Mouse (Mus musculus) thymus, postnatal 10 days (tissue): ENCODE data around the gene Csnk2a1.
"Not testable (repeated sequence)": the region's sequence is repeated elsewhere in the genome, so short reads cannot be mapped to it uniquely, and the experiment has no call there.

ENCODE experiments used
- DNase-seq, 2 experiments: peaks; one replicate each; pipeline ENCODE4 v3.0.0; 2021; ENCODE audit warnings: low spot score in 2 of 2

Gene Csnk2a1

DNA sequence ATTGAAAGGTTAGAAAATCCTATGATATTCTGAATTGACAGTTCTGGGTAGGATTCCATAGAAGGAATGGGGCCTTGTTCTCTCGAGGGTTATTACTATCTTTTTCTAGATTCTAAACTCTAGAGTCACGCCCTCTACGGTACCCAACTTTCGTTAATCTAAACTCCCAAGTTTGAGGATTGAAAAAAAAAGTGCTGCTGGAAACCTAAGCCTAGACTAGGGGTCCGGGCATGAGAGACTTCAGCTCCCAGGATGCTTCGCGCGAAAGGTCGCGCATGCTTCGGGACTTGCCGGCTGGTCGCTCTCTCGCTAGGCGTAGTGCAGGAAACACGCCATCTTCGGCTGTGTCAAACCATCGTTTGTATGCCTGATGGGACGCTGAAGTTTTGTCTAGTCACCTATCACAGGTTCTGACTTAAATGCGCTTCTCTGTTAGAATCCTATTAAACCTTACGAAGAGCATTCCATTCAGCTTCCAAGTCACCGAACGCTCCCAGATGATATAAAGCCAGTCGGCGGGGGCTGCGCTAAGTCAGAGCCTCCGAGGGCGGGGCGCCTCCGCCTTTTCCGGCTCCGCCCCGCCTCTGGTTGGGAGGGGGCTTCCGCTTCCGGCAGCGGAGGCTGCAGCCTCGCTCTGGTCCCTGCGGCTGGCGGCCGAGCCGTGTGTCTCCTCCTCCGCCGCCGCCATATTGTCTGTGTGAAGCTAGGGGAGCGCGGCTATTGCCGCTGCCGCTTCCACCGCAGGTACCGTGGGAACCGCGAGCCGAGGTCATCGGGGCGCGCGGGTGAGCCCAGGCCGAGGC, at the start of gene Csnk2a1:
Gene Csnk2a1, plus strand, starts transcription at position 592 of the 803 bp plus-strand sequence.
- peak; percentile 86 to 88 for DNase-seq

DNA sequence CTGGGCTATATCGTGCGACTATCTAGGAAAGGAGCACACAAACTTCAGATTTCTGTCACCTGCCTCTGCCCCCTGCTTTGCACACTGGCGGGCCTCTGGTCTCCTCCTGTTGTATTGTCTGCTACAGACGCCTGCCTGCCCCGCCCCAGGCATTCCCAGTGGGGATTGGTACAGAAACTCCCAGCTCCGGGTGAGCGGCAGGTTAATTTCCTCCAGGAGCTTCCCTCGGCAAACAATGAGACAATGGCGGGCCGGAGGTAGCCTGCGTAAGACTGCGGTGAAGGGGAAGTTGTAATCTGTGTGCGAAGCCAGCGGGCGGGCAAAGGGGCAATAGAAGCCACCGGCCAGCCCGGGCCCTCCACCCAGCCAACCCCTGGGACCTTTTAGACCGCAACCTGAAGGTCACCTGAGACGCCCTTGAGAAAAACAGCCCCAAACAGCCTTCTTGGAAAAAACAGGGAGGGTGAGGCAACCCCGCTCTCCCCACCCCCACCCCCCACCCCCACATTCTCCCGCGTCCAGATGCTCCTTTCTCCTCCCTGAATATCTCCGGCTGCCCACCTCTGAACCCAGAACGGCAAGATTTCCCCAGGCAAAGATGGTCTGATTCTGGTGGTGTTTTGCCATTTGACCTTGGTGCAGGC, 49.4 kb upstream of the Csnk2a1 start:
- DNase-seq: no peak

DNA sequence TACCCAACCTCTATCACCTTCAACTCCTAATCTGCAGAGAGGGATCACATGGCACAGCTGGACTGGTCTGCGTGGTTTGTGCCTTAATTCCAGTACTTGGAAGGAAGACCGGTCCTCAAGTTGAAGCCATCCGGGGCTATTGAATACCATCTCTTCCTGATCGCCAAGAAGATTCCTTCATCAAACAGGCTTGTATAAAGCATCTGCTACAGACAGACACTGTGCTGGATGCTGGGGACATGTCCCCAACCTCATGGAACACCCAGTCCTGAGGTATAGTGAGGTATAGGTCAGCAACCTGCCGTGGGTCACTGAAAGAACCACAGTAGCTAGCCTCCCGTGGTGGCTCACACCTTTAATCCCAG, 48.9 kb upstream of the Csnk2a1 start:
- DNase-seq: no peak

DNA sequence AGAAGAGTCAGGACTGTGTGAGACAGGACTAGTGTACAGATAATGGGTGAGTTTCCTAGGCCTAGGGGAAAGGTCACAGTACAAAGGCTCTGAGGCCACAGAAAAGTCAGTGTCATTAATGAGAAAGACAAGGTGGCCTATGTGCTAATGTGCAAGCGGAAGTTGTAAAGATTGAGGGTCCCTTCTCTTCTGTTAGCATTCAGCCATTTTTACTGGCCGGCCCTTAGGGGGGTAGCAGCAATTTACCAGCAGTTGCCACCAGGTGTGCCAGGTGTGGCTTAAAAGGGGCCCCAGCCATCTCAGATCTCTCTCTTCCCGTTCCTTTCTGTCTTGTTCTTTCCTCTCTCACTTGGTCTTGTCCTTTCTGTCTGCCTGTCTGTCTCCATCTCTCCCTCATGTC, 48.3 kb upstream of the Csnk2a1 start:
- DNase-seq: no peak

DNA sequence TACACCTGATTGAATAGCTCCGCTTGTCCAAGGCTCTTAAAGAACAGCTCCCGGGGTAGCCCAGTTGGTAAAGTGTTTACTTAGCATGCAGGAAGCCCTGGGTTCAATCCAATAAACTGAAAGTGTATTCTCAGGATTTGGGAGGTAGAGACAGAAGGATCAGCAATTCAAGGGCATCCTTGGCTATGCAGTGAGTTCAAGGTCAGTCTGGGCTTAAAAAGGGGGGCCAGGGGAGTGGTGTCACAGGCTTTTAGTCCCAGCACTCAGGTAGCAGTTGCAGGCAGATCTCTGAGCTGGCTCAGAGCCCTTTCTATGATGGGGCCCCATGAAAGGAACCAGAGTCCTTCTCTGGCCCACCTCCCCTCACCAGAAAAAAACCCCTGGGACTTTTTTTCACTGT, 47.3 kb upstream of the Csnk2a1 start:
- no peak for DNase-seq

DNA sequence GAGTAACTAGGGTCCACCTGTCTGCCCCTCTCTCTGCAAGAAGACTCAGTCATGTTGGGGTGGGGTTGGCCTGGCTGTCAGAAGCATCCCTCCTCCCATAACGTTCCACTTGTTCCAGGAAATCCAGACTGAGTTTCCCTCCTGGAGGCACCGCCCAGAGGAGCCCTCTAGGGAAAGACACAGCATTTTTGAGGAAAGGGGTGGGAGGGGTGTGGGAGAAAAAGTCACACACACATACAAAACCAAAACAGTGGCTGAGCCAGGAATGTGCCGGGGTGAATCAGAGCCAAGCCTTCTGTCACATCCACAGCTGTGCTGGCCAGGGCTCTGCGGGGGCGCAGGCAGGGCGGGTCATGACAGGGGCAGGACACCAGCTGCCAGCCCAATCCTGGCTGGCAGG, 46.3 kb upstream of the Csnk2a1 start:
- DNase-seq: no peak

DNA sequence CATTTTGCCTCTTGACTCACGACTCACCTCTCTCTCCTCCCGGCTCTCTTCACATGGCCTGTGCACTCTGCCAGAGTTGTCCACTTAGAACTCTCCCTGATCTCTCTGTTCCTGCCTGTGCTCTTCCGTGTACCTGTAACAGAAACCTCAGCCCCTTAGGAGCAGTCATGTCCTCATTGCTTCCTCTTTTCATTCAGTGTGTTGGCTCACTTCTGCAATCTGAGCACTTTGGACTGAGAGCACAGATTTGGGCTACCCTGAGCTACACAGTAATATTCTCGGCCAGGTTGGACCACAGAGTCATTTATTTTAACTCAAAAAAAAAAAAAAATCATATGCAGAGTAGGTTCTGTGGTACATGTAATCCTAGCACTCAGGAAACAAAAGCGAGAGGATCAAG, 39.5 kb upstream of the Csnk2a1 start:
- DNase-seq: no peak

DNA sequence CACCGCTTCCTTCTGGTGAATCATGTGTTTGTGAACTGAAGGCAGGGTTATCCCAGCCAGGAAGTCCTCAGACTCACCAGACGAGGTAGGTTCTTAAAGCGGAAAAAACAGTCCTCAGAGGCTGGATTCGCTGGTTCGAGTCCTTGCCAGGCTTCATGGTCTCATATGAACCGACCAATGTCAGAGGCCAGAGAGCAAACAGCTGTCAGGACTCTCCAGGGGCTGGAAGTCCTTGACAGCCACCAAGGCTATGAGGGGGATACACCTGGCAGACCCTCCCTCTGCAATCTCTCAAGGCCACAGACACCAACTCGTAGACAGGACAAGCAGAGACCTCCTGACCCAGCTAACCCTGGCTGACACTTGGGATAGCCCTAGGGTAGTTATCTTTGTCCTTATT, 37.4 kb upstream of the Csnk2a1 start:
- DNase-seq: no peak

DNA sequence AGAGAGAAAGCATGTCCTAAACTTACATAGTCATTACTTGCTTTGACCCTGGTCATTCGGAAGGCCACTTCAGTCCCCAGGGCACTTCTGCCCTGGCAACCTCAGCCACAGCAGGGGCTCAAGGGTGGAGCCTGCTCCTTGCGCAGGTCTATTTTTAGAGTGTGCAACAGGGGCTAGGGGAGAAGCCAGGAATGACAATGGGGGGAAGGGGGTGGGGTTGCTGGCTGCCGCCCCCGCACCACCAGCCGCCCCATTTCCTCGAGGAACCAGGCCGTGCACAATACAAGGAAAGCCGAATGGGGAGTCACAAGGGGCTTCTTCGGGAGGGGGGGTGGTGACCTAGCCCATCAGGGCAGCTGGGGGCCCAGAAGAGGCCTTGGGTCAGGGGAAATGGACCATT, 37.0 kb upstream of the Csnk2a1 start:
- DNase-seq: no peak

DNA sequence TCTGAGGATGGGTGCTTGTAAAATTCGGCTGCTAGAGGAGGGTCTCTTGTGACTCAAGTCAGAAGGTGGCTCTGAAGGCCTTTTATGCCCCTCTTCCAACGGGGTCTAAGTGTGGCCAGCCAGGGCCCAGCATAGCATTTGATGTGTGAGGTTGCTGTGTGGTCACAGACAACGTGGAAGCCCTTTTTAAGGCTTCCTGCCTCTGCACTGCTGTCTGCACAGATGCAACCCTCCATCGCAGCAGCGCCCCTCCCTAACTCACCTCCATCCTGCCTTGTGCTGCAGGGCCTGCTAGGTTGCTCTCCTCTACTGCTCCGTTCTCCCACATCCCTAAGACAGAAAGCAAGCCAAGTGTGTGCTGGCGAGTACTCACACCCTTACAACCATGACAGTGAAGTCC, 36.5 kb upstream of the Csnk2a1 start:
- no peak for DNase-seq

DNA sequence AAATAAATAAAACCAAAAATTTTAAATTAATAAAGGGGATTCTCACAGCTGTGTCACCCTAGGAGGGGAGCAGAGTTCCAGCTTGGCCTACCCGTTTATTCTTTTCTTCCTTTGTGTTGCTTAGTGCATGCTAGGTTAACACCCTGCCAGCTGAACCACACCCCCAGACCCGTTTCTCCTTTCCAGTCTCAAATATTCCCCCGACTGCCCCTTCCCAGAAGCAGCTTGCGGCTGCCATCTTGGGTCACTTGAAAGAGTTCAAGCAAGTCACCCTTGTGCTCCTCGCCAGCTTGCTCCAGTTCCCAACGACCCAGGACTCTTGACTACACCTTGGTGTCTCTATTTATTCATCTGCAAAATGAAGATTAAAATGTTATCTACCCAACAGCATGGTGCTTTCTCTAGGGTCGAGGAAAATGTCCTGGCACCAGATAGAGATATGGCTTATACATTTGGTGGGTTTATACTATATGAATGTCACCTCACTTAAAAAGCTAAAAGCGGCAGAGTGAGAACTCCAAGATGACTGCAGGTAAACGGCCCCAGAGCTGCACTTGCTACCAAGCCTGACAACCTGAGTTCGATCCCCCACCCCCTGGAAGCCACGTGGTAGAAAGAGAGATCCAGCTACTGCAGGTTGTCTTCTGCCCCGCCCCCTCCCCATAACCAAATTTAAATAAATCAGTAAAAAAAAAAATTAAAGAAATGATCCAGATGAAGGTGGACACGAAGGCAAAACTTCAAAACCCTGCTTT, 33.9 kb upstream of the Csnk2a1 start:
- DNase-seq: no peak

DNA sequence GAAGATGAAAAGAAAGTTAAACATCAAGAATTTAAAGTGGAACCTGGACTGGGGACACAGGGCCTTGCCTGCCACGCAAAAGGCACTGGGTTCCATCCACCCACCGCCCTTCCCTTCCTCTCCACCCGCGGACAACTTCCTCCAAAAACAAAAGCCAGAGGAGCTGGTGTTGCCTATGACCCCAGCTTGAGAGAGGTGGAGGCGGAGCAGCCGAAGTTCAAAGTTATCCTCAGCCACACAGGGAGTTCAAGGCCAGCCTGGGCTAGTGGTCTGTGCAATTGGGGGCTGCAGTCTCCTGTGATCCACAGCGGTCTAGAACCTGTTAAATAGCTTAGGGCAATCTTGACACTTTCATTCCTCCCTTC, 33.3 kb upstream of the Csnk2a1 start:
- DNase-seq: no peak

DNA sequence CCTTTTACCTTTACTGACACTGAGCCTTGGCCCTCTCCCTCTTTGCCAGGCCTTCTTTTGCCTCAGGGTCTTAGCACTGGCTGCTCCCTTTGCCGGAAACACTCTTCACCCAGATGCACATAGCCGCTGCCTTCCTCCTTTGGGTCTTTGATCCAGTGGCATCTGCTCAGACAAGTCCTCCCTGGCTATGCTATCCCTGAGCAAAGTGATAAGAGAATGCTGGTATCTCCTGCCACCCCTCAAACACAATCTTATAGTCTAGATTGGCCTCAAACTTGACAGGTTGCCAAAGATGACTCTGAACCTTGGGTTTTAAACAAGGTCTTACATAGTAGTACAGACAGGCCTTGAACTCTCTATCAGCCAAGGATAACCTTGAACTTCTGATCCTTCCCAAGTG, 32.1 kb upstream of the Csnk2a1 start:
- DNase-seq: no peak

DNA sequence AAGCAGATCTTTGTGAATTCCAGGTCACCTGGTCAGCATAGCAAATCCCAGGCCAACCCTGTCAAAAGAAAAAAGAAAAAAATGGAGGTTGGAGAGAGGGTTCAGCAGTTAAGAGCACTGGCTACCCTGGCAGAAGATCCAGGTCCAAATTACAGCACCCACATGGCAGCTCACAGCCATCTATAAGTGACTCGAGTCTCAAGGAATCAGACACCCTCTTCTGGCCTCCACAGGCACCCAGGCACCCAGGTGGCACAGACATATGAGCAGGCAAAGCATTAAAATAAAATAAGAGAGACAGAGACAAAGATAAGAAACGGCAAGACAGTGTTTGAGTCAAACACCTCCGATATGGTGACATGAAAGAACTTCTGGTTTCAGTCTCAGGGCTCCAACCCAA, 29.7 kb upstream of the Csnk2a1 start:
- DNase-seq: no peak

DNA sequence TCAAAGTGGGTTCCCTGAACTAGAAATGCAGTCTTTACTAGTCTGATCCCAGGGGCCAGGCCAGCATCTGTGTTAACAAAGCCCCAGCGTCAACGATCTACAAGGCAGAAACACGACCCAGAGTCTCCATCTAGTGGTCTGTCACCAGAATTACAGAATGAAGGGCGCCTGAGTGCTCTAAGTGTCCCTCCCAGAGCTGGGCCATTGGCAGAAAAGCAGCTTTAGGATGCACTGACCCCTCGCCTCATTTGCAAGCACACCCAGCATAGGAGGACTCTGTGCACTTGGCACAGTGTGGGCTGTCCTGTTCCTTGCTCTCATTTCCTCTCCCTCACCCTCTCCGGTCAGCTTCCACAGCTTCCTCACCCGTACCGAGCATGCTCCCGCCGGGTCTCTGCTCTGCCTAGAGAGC, 29.3 kb upstream of the Csnk2a1 start:
- DNase-seq: peak; percentile 9 to 69

DNA sequence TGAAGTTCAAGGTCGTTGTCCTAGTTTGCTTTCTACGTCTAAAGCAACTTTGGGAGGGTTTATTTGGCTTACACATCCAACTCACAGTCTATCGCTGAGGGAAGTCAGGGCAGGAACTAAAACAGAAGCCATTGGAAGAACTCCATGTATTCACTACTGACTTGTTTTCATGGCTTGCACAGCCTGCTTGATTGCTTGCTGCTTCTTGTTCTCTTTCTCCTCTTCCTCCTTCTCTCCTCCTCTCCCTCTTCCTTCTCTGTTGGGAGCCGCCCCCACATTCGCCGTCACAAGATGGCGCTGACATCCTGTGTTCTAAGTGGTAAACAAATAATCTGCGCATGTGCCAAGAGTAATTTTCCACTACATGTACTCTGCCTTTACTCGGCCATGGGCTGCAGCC, 20.5 kb upstream of the Csnk2a1 start:
- DNase-seq: not testable (repeated sequence)

DNA sequence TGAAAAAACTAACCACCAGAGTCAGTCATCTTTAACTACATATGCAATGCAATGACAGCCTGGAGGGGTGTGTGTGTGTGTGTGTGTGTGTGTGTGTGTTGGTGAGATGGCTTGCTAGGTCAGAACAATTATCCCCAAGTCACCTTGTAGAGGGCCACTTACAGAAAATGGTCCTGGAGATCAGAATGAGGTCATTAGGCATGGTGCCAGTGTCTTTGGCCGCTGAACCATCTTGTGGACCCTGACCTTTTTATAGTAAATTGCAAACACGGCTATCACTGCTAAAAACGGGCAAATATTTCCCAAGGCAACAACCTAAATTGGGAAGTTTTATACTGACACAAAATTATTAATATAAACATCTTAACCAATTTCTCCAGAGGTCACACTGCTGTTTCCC, 14.8 kb upstream of the Csnk2a1 start:
- DNase-seq: no peak

DNA sequence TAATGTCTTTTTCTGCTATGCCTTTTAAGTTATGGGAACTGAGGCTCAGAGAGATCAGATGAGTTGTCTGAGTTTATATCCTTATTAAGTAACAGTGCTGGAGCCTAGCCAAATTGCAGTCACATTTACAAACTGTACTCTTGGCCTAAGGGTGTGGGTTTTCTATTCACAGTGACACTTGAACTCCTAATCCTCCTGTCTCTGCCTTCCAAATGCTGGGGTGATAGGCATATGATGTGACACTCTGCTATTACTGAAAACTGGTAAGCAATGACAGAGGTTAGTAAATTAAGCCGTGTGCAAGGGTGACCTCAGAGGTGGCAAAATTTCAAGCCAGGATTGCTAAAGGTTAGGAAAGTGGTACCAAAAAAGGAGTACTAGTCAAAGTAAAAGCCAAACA, 9.7 kb upstream of the Csnk2a1 start:
- DNase-seq: no peak

DNA sequence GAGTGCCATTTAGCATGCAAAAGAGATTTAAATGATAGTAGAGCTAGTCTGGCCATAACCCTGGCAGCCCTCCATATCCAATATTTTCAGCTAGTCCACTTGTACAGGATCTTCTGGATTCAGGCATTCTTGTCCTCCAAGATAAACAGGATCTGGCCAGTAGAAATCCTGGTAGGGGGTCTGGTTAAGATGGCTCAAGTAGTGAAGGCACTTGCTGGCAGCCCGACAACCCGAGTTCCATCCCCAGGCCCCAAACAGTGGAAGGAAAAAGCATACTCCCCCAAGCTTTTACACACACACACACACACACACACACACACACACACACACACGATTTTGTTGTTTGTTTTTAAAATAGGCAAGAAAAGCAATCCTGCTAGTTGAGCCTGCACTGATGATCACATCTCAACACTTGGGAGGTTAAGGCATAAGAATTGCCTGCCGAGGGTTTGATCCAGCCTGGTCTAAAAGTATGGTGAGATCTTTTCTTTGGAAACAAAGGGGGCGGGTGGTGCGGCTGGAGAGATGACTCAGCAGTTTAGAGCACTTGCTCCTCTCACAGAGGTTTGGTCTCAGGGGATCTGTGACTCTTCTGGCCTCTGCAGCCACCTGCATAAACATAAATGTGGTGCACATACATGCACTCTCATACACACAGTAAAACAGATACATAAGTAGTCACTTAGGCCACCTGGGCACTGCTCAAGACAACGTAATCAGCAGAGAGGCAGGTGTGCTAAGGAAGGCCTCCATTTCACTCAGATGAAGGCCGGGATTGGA, 2.9 kb upstream of the Csnk2a1 start:
- no peak for DNase-seq

DNA sequence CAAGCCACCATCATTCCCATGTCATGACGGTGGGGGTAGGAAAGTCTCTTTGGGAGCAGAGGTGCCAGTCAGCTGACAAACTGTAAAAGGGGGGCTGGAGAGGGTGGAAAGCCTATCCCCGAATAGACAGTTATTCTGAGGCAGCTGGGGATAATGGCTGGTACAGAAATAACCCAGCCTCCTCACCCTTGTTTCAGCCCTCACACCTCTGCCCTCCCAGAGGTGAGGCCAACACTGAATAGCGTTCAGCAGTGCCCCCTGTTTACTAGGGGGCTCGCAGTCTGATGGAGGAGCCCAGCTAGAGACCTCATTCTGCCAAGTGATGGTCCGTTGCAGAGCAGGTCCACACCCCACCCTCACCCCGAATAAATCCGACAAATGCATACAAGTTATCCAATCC, 1.1 kb upstream of the Csnk2a1 start:
- peak in 1 of 2 experiments; percentile 7 for DNase-seq

DNA sequence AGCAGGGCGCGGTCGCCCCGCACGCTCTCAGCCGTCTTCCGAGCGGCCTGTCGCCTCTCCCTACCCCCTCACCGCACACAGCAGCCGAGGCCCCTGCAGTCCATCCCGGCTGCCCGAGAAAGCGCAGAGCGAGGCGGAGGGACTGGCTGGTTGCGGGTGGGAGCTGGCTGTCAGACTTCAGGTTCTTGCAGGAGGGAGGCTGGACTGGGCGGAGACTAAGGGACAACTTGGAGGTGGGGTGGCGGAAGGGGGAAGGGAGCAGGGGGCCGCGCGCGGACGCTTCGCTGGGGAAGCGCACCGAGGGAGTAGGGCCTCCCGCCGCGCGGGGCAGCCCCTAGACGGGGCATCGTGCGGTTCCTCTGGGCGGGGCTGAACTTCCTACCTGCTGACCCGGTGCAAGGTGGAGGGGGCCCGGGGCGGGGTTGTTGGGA, 427 bp downstream of the Csnk2a1 start:
- DNase-seq: peak; percentile 56 to 66

DNA sequence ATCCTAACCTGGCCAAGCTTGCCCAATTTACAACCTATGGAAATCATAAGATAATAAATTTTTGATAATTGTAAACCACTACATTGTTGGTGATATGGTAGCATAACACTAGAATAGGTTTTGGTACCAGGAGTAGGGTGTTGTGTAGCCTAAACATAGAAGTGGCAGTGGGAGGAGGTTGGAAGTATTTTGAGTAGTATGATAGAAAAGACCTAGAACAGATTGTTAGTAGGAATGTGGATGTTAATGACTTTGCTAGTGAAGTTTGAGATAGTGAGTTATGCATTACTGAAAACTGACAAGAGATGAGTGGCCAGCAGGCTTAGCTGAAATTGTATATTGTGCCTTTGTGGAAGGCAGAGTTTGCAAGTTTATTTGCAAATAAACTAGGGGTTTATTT, 3.4 kb downstream of the Csnk2a1 start:
- DNase-seq: no peak
